Mouse (Mus musculus): ENCODE data around the gene Hoxc6. TPM values are rescaled to one million over a fixed set of nuclear protein-coding genes. Genes with fewer than 3 reads are reported as not detected.

Gene Hoxc6
- polyA plus RNA-seq, 2 experiments: 2.5 to 10.4 TPM

- H3K36me3 ChIP-seq (ENCODE audit: control insufficient read depth, insufficient read depth, low read length): no peaks in the 10 kb centered on the region
- H3K4me3 ChIP-seq (replicated peaks; ENCODE audit: low read length): no peak overlapping the region
- no peaks in the 10 kb centered on the region for H3K9me3 ChIP-seq (ENCODE audit: control insufficient read depth, low read length)
- no peak overlapping the region for H3K27ac ChIP-seq (replicated peaks; ENCODE audit: low read depth, low read length)
- WGBS: 18% methylated on average over 1 of the region's 1 CpGs
- 0 out of 2 replicates have a peak, but pooled peaks cover 2% of the 10 kb centered on the region for H3K4me1 ChIP-seq (ENCODE audit: control insufficient read depth, insufficient read depth, low read length)
- ATAC-seq (ENCODE audit: low FRiP score, low read depth) (no peak), DNase-seq (ENCODE audit: low spot score) (no peak)
- no peak overlapping the region for H3K4me2 ChIP-seq (replicated peaks; ENCODE audit: low read depth, low read length, severe bottlenecking)
- no peak overlapping the region for H3K9ac ChIP-seq (ENCODE audit: low read depth, low read length, severe bottlenecking)
- TF ChIP-seq POLR2A (IDR thresholded peaks at IDR 0.05; ENCODE audit: borderline replicate concordance, extremely low read depth, insufficient read depth, insufficient read length): no peak
- H3K27me3 ChIP-seq (ENCODE audit: control insufficient read depth, insufficient read depth, low read length): peaks cover 66% of the 10 kb centered on the region
Observed at GRCm38 (mm10) chr15:103042209-103042608, 44.2 kb downstream of the Hoxc6 start.

GRCm38 (mm10) chr15:103051670-103052069 lies 53.6 kb downstream of the Hoxc6 start:
- Histone ChIP-seq H3K9me3 (ENCODE audit: control insufficient read depth, low read length) (no peaks in the 10 kb centered on the region), H3K4me2 (replicated peaks; ENCODE audit: low read depth, low read length, severe bottlenecking) (no peak overlapping the region), H3K9ac (ENCODE audit: low read depth, low read length, severe bottlenecking) (no peak overlapping the region), H3K36me3 (ENCODE audit: control insufficient read depth, insufficient read depth, low read length) (no peaks in the 10 kb centered on the region), H3K4me1 (ENCODE audit: control insufficient read depth, insufficient read depth, low read length) (no peaks in the 10 kb centered on the region), H3K4me3 (replicated peaks; ENCODE audit: low read length) (no peak overlapping the region), H3K27ac (replicated peaks; ENCODE audit: low read depth, low read length) (no peak overlapping the region), H3K27me3 (ENCODE audit: control insufficient read depth, insufficient read depth, low read length) (peaks cover 12% of the 10 kb centered on the region)
- ATAC-seq (ENCODE audit: low FRiP score, low read depth) (no peak), DNase-seq (ENCODE audit: low spot score) (no peak)
- no peak for TF ChIP-seq POLR2A (IDR thresholded peaks at IDR 0.05; ENCODE audit: borderline replicate concordance, extremely low read depth, insufficient read depth, insufficient read length)
- WGBS: 35% methylated on average over 2 of the region's 2 CpGs

DNA sequence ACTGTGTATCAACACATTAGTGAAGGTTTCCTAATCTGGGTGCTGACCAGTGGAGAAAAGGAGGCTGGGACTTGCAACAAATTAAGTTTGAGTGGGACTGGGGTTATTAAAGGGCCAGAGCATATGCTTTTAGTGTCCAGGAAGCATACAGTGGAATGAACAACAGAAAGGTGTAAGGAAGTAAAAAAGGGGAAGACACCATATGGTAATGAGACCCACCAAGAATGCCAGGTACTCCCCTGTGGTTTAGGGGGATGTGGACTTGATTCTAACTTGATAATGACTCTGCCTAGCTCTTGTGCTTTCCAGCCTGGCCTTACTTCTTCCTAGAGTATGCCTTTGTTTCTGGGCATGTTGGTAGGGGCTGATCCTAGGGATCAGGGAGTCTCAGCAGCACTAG lies 55.2 kb downstream of the Hoxc6 start:
- ATAC-seq (ENCODE audit: low FRiP score, low read depth): no peak
- TF ChIP-seq POLR2A (IDR thresholded peaks at IDR 0.05; ENCODE audit: borderline replicate concordance, extremely low read depth, insufficient read depth, insufficient read length): no peak
- H3K9me3 ChIP-seq (ENCODE audit: control insufficient read depth, low read length): no peaks in the 10 kb centered on the region
- H3K27ac ChIP-seq (replicated peaks; ENCODE audit: low read depth, low read length): no peak overlapping the region
- H3K27me3 ChIP-seq (ENCODE audit: control insufficient read depth, insufficient read depth, low read length): peaks cover 25% of the 10 kb centered on the region
- H3K4me1 ChIP-seq (ENCODE audit: control insufficient read depth, insufficient read depth, low read length): no peaks in the 10 kb centered on the region
- H3K4me3 ChIP-seq (replicated peaks; ENCODE audit: low read length): no peak overlapping the region
- no peak overlapping the region for H3K4me2 ChIP-seq (replicated peaks; ENCODE audit: low read depth, low read length, severe bottlenecking)
- DNase-seq (ENCODE audit: low spot score): no peak
- H3K36me3 ChIP-seq (ENCODE audit: control insufficient read depth, insufficient read depth, low read length): no peaks in the 10 kb centered on the region
- no peak overlapping the region for H3K9ac ChIP-seq (ENCODE audit: low read depth, low read length, severe bottlenecking)

DNA sequence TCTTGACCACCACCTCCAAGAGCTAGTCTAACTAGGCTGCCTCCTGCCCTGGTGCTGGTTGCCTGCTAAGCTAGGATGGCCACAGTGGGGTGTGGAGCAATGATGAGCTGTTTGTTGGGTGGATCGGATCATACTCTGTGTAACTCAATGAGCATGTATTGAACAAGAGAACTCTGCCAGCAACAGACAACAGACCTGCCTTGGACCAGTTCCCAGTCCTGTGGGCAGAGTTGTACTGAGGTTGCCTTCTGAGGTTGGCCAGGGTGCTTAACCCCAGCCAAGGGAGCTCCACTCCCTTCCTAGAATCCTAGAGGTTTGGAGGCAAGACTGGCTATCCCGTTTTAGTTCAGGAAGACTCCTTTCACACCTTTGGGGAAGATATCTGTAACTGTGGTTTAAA lies 58.3 kb downstream of the Hoxc6 start:
- H3K4me2 ChIP-seq (replicated peaks; ENCODE audit: low read depth, low read length, severe bottlenecking): no peak overlapping the region
- H3K4me1 ChIP-seq (ENCODE audit: control insufficient read depth, insufficient read depth, low read length): peaks cover 4% of the 10 kb centered on the region
- 44% methylated on average over 2 of the region's 2 CpGs for WGBS
- ATAC-seq (ENCODE audit: low FRiP score, low read depth): no peak
- no peak for DNase-seq (ENCODE audit: low spot score)
- no peak overlapping the region for H3K9ac ChIP-seq (ENCODE audit: low read depth, low read length, severe bottlenecking)
- no peak overlapping the region for H3K4me3 ChIP-seq (replicated peaks; ENCODE audit: low read length)
- no peaks in the 10 kb centered on the region for H3K9me3 ChIP-seq (ENCODE audit: control insufficient read depth, low read length)
- H3K27me3 ChIP-seq (ENCODE audit: control insufficient read depth, insufficient read depth, low read length): peaks cover 53% of the 10 kb centered on the region
- no peaks in the 10 kb centered on the region for H3K36me3 ChIP-seq (ENCODE audit: control insufficient read depth, insufficient read depth, low read length)
- TF ChIP-seq POLR2A (IDR thresholded peaks at IDR 0.05; ENCODE audit: borderline replicate concordance, extremely low read depth, insufficient read depth, insufficient read length): no peak
- H3K27ac ChIP-seq (replicated peaks; ENCODE audit: low read depth, low read length): no peak overlapping the region

- 13% methylated on average over 12 of the region's 12 CpGs for WGBS
- no peak overlapping the region for H3K4me2 ChIP-seq (replicated peaks; ENCODE audit: low read depth, low read length, severe bottlenecking)
Observed at GRCm38 (mm10) chr15:103058715-103059114, 60.7 kb downstream of the Hoxc6 start.

More at GRCm38 (mm10) chr15:103058715-103059114, 60.7 kb downstream of the Hoxc6 start:
- Histone ChIP-seq H3K9me3 (ENCODE audit: control insufficient read depth, low read length) (no peaks in the 10 kb centered on the region), H3K36me3 (ENCODE audit: control insufficient read depth, insufficient read depth, low read length) (no peaks in the 10 kb centered on the region), H3K4me1 (ENCODE audit: control insufficient read depth, insufficient read depth, low read length) (peaks cover 7% of the 10 kb centered on the region), H3K27ac (replicated peaks; ENCODE audit: low read depth, low read length) (no peak overlapping the region), H3K9ac (ENCODE audit: low read depth, low read length, severe bottlenecking) (no peak overlapping the region), H3K27me3 (ENCODE audit: control insufficient read depth, insufficient read depth, low read length) (peaks cover 76% of the 10 kb centered on the region), H3K4me3 (replicated peaks; ENCODE audit: low read length) (no peak overlapping the region)
- no peak for DNase-seq (ENCODE audit: low spot score)
- TF ChIP-seq POLR2A (IDR thresholded peaks at IDR 0.05; ENCODE audit: borderline replicate concordance, extremely low read depth, insufficient read depth, insufficient read length): no peak
- ATAC-seq (ENCODE audit: low FRiP score, low read depth): no peak
